Mouse (Mus musculus) midbrain, embryonic 12.5 days (tissue): ENCODE results near the gene Commd1. TPM values are rescaled to one million over a fixed set of nuclear protein-coding genes. Genes with fewer than 3 reads are reported as not detected.

Source experiments
- ATAC-seq: fragments of 200-750 bp; cut with Nextera tagmentation; 2 replicates; pipeline ENCODE4 v1.8.0; 2017; ENCODE audit warnings: low read depth, moderate TSS enrichment, moderate library complexity; ENCODE audit not compliant: low FRiP score
- H3K27ac ChIP-seq: fragments of 300-500 bp; sonication (generic); replicated peaks from 2 replicates; pipeline ENCODE4 v1.5.1; 2016; ENCODE audit warnings: mild to moderate bottlenecking
- H3K27me3 ChIP-seq: fragments of 300-500 bp; sonication (generic); 2 replicates; pipeline ENCODE4 v1.6.1; 2016; ENCODE audit warnings: mild to moderate bottlenecking
- H3K36me3 ChIP-seq: fragments of 300-500 bp; sonication (generic); 2 replicates; pipeline ENCODE4 v1.6.1; 2016
- H3K4me1 ChIP-seq: fragments of 300-500 bp; sonication (generic); 2 replicates; pipeline ENCODE4 v1.6.1; 2016
- H3K4me2 ChIP-seq: fragments of 300-500 bp; sonication (generic); replicated peaks from 2 replicates; pipeline ENCODE4 v1.6.1; 2016; ENCODE audit warnings: mild to moderate bottlenecking, moderate library complexity
- H3K4me3 ChIP-seq: fragments of 300-500 bp; sonication (generic); 2 replicates; pipeline ENCODE4 v1.5.1; 2016; ENCODE audit warnings: mild to moderate bottlenecking
- H3K9ac ChIP-seq: fragments of 300-500 bp; sonication (generic); replicated peaks from 2 replicates; pipeline ENCODE4 v1.6.1; 2016; ENCODE audit warnings: mild to moderate bottlenecking, moderate library complexity
- H3K9me3 ChIP-seq: fragments of 300-500 bp; sonication (generic); 2 replicates; pipeline ENCODE4 v1.6.1; 2016; ENCODE audit warnings: mild to moderate bottlenecking
- whole genome bisulfite sequencing: fragments of 180-500 bp; shearing (Covaris S2); methylation state at CpG from one replicate; pipeline ENCODE4 v1.1.7; 2016; 5-methylcytosine and 5-hydroxymethylcytosine counted together
- polyA plus RNA-seq: library from polyadenylated mRNA; unstranded; fragments of >200 nt; fragmentation: Nextera tagmentation; extraction: Ambion mirVana; gene quantifications from 2 replicates; pipeline ENCODE4 v1.2.1, GENCODE M21; 2016

The Commd1 gene
- polyA plus RNA-seq, 1 experiment from 2014 or later, result 349 TPM

- Histone ChIP-seq H3K4me3 (no peak overlapping the region), H3K4me2 (no peak overlapping the region), H3K27ac (no peak overlapping the region), H3K4me1 (no peaks in the 10 kb centered on the region), H3K36me3 (no peaks in the 10 kb centered on the region), H3K9me3 (no peaks in the 10 kb centered on the region), H3K9ac (no peak overlapping the region), H3K27me3 (no peaks in the 10 kb centered on the region)
- ATAC-seq, result no peak
Measured at GRCm38 (mm10) chr11:22932167-22932566, 50.0 kb downstream of the Commd1 start.

GRCm38 (mm10) chr11:22931320-22931905 is 50.8 kb downstream of the Commd1 start:
- Histone ChIP-seq H3K9ac (no peak overlapping the region), H3K9me3 (no peaks in the 10 kb centered on the region), H3K4me2 (no peak overlapping the region), H3K4me3 (no peak overlapping the region), H3K36me3 (no peaks in the 10 kb centered on the region), H3K27ac (no peak overlapping the region), H3K4me1 (no peaks in the 10 kb centered on the region), H3K27me3 (no peaks in the 10 kb centered on the region)
- 96% methylated on average over 2 of the region's 2 CpGs for WGBS
- no peak for ATAC-seq

GRCm38 (mm10) chr11:22930129-22930528 is 52.1 kb downstream of the Commd1 start:
- H3K4me2 ChIP-seq, result no peak overlapping the region
- H3K4me3 ChIP-seq, result no peak overlapping the region
- H3K9ac ChIP-seq, result no peak overlapping the region
- 74% methylated on average over 2 of the region's 2 CpGs for WGBS
- H3K27me3 ChIP-seq, result no peaks in the 10 kb centered on the region
- no peak overlapping the region for H3K27ac ChIP-seq
- no peaks in the 10 kb centered on the region for H3K36me3 ChIP-seq
- no peaks in the 10 kb centered on the region for H3K4me1 ChIP-seq
- H3K9me3 ChIP-seq, result no peaks in the 10 kb centered on the region
- no peak for ATAC-seq

GRCm38 (mm10) chr11:22928586-22929169 is 53.5 kb downstream of the Commd1 start:
- no peak overlapping the region for H3K9ac ChIP-seq
- no peak overlapping the region for H3K27ac ChIP-seq
- no peak for ATAC-seq

GRCm38 (mm10) chr11:22923606-22924005 is 58.6 kb downstream of the Commd1 start:
- no peak overlapping the region for H3K27ac ChIP-seq
- no peak overlapping the region for H3K9ac ChIP-seq
- 70% methylated on average over 2 of the region's 2 CpGs for WGBS

More at GRCm38 (mm10) chr11:22928586-22929169, 53.5 kb downstream of the Commd1 start:
- Histone ChIP-seq H3K27me3 (no peaks in the 10 kb centered on the region), H3K9me3 (no peaks in the 10 kb centered on the region), H3K4me2 (no peak overlapping the region), H3K4me1 (no peaks in the 10 kb centered on the region), H3K36me3 (no peaks in the 10 kb centered on the region), H3K4me3 (no peak overlapping the region)
- WGBS, result 89% methylated on average over 8 of the region's 8 CpGs

GRCm38 (mm10) chr11:22922546-22922945 is 59.6 kb downstream of the Commd1 start:
- H3K9me3 ChIP-seq, result no peaks in the 10 kb centered on the region
- no peak for ATAC-seq
- no peaks in the 10 kb centered on the region for H3K4me1 ChIP-seq
- H3K27me3 ChIP-seq, result no peaks in the 10 kb centered on the region
- H3K4me2 ChIP-seq, result no peak overlapping the region
- no peak overlapping the region for H3K4me3 ChIP-seq
- H3K9ac ChIP-seq, result no peak overlapping the region
- 87% methylated on average over 2 of the region's 2 CpGs for WGBS
- H3K36me3 ChIP-seq, result no peaks in the 10 kb centered on the region
- H3K27ac ChIP-seq, result no peak overlapping the region

More at GRCm38 (mm10) chr11:22923606-22924005, 58.6 kb downstream of the Commd1 start:
- H3K27me3 ChIP-seq, result no peaks in the 10 kb centered on the region
- H3K4me3 ChIP-seq, result no peak overlapping the region
- H3K4me2 ChIP-seq, result no peak overlapping the region
- no peaks in the 10 kb centered on the region for H3K4me1 ChIP-seq
- H3K9me3 ChIP-seq, result no peaks in the 10 kb centered on the region
- ATAC-seq, result no peak
- H3K36me3 ChIP-seq, result no peaks in the 10 kb centered on the region

GRCm38 (mm10) chr11:22919336-22919735 is 62.8 kb downstream of the Commd1 start:
- H3K27me3 ChIP-seq, result no peaks in the 10 kb centered on the region
- H3K4me3 ChIP-seq, result no peak overlapping the region
- no peak overlapping the region for H3K4me2 ChIP-seq
- ATAC-seq, result no peak
- H3K9me3 ChIP-seq, result no peaks in the 10 kb centered on the region; the same call in 1 of the 2 replicates
- H3K36me3 ChIP-seq, result no peaks in the 10 kb centered on the region
- no peak overlapping the region for H3K9ac ChIP-seq
- 88% methylated on average over 2 of the region's 2 CpGs for WGBS
- no peaks in the 10 kb centered on the region for H3K4me1 ChIP-seq
- H3K27ac ChIP-seq, result no peak overlapping the region

- H3K9ac ChIP-seq, result no peak overlapping the region
- WGBS, result 83% methylated on average over 7 of the region's 7 CpGs
- no peak overlapping the region for H3K4me3 ChIP-seq
Measured at GRCm38 (mm10) chr11:22917786-22918185, 64.4 kb downstream of the Commd1 start.

GRCm38 (mm10) chr11:22913744-22914143 is 68.4 kb downstream of the Commd1 start:
- Histone ChIP-seq H3K27ac (no peak overlapping the region), H3K4me1 (no peaks in the 10 kb centered on the region), H3K36me3 (no peaks in the 10 kb centered on the region), H3K9me3 (no peaks in the 10 kb centered on the region; the same call in 1 of the 2 replicates), H3K4me2 (no peak overlapping the region), H3K4me3 (no peak overlapping the region), H3K9ac (no peak overlapping the region), H3K27me3 (no peaks in the 10 kb centered on the region)
- no peak for ATAC-seq
- WGBS, result 72% methylated on average over 4 of the region's 4 CpGs

More at GRCm38 (mm10) chr11:22917786-22918185, 64.4 kb downstream of the Commd1 start:
- H3K9me3 ChIP-seq, result no peaks in the 10 kb centered on the region; the same call in 1 of the 2 replicates
- no peak overlapping the region for H3K27ac ChIP-seq
- H3K27me3 ChIP-seq, result no peaks in the 10 kb centered on the region
- H3K36me3 ChIP-seq, result no peaks in the 10 kb centered on the region
- H3K4me1 ChIP-seq, result no peaks in the 10 kb centered on the region
- no peak for ATAC-seq
- H3K4me2 ChIP-seq, result no peak overlapping the region

- ATAC-seq, result no peak
- H3K4me1 ChIP-seq, result no peaks in the 10 kb centered on the region
- no peak overlapping the region for H3K4me3 ChIP-seq
- no peak overlapping the region for H3K27ac ChIP-seq
- H3K36me3 ChIP-seq, result no peaks in the 10 kb centered on the region
- H3K9ac ChIP-seq, result no peak overlapping the region
- H3K27me3 ChIP-seq, result no peaks in the 10 kb centered on the region
- WGBS, result 94% methylated on average over 7 of the region's 7 CpGs
- no peaks in the 10 kb centered on the region for H3K9me3 ChIP-seq
- no peak overlapping the region for H3K4me2 ChIP-seq
Measured at GRCm38 (mm10) chr11:22911831-22912230, 70.4 kb downstream of the Commd1 start.

- H3K9ac ChIP-seq, result no peak overlapping the region
- H3K27me3 ChIP-seq, result no peaks in the 10 kb centered on the region
- no peak overlapping the region for H3K27ac ChIP-seq
- H3K4me2 ChIP-seq, result no peak overlapping the region
- H3K36me3 ChIP-seq, result no peaks in the 10 kb centered on the region
- H3K4me1 ChIP-seq, result no peaks in the 10 kb centered on the region
- ATAC-seq, result no peak
- H3K9me3 ChIP-seq, result no peaks in the 10 kb centered on the region
- H3K4me3 ChIP-seq, result no peak overlapping the region
Measured at GRCm38 (mm10) chr11:22906453-22906865, 75.7 kb downstream of the Commd1 start.

- Histone ChIP-seq H3K27ac (no peak overlapping the region), H3K9ac (no peak overlapping the region), H3K4me1 (no peaks in the 10 kb centered on the region), H3K36me3 (peaks cover 9% of the 10 kb centered on the region; the same call in 1 of the 2 replicates), H3K4me3 (no peak overlapping the region), H3K4me2 (no peak overlapping the region), H3K27me3 (no peaks in the 10 kb centered on the region), H3K9me3 (no peaks in the 10 kb centered on the region)
- WGBS, result 89% methylated on average over 2 of the region's 2 CpGs
- no peak for ATAC-seq
Measured at GRCm38 (mm10) chr11:22902923-22903322, 79.3 kb downstream of the Commd1 start.
